Mouse (Mus musculus) thymus, adult 18-20 months (tissue): ENCODE data around the gene Tprn.
"Not testable (repeated sequence)": the region's sequence is repeated elsewhere in the genome, so short reads cannot be mapped to it uniquely, and the experiment has no call there.

ENCODE experiments used
- DNase-seq, 2 experiments: peaks; one replicate each; pipeline ENCODE4 v3.0.0; 2022; ENCODE audit warnings: mixed read lengths in 2 of 2

Tprn gene

GRCm38 (mm10) chr2:25237522-25237921 lies 24.9 kb upstream of the Tprn start:
- no peak for DNase-seq

- no peak for DNase-seq
These were observed 24.3 kb upstream of the Tprn start for GRCm38 (mm10) chr2:25238106-25238505.

DNA sequence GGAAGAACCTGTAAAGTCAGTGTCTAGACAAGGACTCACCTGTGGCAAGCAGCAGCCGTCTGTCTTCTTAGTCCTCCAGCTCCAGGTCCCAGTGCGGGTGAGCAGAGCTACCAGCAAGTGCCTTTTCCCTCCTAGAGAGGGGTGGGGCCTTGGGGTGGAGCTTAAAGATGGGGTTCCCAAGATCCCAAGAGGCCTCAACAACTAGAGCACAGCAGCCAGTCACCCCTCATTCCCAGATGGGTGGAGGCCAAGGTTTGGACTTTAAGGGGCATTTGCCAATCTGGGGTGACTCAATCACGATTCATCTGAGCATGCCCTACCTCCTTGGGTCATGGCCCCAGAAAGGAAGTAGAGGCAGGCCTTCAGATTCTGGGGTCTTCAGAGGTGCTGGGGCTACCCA lies 22.7 kb upstream of the Tprn start:
- no peak for DNase-seq

GRCm38 (mm10) chr2:25240310-25240709 lies 22.1 kb upstream of the Tprn start:
- no peak for DNase-seq

GRCm38 (mm10) chr2:25240723-25241437 lies 21.5 kb upstream of the Tprn start:
- peak in 1 of 2 experiments; percentile 27 for DNase-seq

DNA sequence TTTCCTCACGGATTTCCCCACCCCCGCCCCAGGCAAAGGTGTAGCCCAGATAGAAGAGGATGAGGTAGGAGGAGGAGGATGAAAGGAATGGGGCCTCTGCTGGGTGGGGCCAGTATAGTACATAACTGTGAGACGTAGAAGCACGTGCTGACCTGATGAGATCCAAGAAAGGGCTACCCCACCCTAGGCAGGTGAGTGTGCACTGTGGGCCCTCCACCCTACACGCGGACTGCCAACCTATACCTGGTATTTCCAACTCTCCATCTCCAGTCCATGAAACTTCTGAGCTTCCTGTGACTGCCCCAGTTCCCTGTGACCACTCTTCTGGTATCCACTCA lies 21.0 kb upstream of the Tprn start:
- DNase-seq: no peak

GRCm38 (mm10) chr2:25242101-25242506 lies 20.3 kb upstream of the Tprn start, which contains the start of the genes Rnf208 and Cysrt1:
TSS of gene Rnf208 (plus strand) at chr2:25242255.
TSS of gene Cysrt1 (minus strand) at chr2:25242452.
- DNase-seq: no peak

GRCm38 (mm10) chr2:25243342-25243741 lies 19.1 kb upstream of the Tprn start:
- DNase-seq: no peak

GRCm38 (mm10) chr2:25244144-25244543 lies 18.3 kb upstream of the Tprn start:
- no peak for DNase-seq

DNA sequence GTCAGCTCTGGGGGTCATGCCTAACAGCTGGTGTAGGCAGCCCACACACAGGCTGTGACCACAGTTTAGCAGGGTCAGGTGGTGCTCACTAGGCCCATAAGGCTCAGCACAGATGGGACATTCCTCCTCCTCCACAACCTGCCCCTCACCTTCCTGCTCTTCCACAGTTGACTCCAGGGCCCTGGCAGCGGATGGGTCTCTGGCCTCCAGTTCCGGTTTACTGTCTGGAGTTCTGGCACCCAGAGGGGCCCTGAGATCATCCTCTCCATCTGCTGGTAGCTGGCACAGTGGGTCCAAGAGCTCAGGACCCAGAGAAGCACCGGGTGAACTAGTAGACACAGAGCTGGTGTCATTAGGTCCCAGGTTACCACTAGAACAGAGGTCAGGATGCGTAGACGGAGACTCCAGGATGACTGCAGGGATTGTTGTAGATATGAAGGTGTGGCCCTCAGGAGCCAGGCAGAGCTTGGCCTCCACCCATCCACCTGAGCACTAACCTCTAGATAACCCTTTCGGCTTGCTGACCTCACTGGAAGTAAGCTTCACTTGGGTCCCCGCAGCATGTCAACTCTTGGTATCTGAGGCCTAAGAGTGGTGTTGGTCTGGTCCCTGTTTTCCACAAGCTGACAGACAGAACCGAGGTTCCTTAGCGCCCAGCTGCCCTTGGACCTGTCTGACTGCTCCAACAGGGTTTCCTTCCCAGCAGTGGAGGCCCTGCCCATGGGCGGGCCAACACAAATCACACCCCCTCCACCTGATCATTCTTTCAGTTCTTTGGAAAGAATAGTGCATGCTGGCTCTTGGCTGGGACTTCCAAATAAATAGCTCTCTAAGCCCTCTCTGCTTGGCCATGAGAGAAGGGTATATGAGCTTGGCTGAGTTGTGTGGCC lies 16.0 kb upstream of the Tprn start, which contains the start of gene AL732309.1:
AL732309.1 (minus strand) TSS at position 681 of the 890 bp plus-strand sequence.
- DNase-seq: no peak

GRCm38 (mm10) chr2:25252331-25252730 lies 10.1 kb upstream of the Tprn start:
- no peak for DNase-seq

GRCm38 (mm10) chr2:25255284-25255779 lies 7.1 kb upstream of the Tprn start, which contains the start of gene Tmem203:
TSS of gene Tmem203 (plus strand) at chr2:25255439.
- DNase-seq: peak; percentile 64 to 76

- peak in 1 of 2 experiments; percentile 24 for DNase-seq
These were observed 5.8 kb upstream of the Tprn start for GRCm38 (mm10) chr2:25256443-25257109.

DNA sequence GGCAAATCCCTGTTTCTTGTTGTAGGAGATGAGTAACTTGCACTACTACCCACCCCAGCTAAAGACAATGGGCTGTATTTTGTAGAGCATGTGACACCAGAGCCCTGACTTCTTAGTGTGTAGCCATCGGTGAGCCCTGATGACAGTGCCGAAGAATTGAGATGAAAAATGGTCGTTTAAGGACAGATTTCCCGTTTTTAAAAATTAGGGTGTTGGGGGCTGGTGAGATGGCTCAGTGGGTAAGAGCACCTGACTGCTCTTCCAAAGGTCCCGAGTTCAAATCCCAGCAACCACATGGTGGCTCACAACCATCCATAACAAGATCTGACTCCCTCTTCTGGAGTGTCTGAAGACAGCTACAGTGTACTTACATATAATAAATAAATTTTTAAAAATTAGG lies 5.2 kb upstream of the Tprn start:
- DNase-seq: not testable (repeated sequence)

DNA sequence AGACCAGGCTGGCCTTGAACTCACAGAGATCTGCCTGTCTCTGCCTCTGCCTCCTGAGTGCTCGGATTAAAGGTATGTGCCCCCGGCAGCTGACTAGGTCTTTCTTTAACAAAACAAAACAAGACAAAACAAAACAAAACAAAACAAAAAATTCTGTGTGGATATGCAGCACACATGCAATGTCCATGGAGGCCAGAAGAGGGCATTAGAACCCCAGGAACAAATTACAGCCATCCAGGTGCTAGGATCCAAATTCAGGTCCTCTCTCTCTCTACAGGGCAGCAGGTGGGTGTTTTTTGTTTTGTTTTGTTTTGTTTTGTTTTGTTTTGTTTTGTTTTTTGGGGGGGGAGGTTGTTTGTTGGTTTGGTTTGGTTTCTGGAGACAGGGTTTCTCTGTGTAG lies 3.5 kb upstream of the Tprn start:
- no peak for DNase-seq

DNA sequence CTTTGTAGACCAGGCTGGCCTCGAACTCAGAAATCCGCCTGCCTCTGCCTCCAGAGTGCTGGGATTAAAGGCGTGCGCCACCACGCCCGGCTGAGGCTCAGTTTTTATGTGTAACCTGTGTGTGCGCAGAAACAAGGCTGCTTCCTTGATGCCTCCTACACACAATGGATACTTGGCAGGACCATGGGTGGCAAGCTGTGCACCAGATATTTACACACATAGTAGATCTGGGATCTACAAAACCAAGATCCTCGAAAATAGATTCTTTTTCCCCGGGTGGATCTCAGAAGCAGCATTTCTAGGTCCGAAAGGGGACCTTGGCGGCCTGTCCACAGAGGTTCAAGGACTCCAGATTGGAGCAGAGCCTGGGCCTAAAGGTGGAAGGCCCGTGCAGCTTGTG lies 548 bp upstream of the Tprn start:
- DNase-seq: no peak

DNA sequence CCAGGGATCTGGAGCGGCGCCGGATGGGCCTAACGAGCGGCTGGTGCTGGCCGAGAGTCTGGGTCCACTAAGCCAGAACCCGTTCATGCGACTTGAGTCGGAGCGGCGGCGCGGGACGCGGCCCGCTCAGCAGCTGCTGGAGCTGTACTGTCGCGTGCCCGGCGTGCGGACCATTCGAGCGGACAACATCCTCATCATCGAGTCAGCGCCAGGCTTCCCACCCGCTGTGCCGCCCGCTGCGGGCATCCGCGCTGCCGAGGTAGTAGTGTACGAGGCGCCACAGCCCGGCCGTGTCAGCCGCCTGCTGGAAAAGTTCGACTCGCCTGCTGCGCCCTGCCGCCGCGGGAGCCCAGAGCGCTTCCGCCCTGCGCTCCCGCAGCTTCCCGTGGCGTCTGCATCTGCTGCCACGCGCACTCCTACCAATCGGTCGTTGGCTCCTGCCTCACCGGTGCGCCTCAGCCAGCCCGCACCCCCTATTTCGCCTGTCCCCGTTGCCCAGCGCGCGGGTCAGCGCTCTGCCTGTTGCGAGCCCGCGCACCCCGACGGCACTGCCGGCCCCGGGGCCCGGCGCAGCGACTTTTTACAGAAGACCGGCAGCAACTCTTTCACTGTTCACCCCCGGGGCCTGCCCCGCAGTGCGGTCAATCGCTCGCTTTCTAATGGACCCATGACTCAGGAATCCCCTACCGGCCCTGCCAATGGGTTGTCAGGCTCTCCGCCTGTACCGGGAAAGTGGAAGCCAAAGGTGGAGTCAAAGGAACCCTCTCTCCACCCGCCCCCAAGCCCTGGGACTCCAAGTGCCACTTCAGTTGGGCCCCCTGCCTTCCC lies 591 bp downstream of the Tprn start:
- DNase-seq: peak; percentile 32 to 36

DNA sequence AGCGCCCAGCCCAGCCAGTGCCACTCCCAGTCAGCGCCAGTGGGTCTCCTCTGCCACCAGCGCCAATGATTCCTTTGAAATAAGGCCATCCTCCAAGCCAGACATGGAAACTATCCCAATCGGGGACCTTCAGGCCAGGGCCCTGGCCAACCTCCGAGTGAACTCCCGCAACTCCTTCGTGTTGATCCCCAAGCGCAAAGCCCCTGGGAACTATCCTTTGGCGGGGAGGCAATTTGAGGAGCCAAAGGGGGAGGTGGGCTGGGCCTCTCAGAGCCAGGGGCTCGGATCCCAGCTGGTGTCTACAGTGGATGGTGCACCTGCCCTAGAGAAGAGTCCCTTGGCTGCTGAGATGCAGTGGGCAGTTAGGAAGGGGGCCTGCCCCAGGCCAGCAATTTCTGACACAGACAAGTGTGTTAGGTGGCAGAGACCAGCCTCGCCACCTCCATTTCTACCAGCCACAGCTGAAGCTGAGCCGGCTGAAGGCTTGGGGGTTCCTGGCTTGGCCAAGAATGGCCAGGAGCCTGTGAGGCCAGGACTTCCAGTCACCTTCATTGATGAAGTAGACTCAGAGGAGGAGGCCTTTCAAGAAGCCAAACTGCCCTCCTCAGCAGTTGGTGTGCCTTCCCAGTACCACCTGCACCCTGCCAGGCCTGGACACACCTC lies 1.3 kb downstream of the Tprn start:
- DNase-seq: no peak

DNA sequence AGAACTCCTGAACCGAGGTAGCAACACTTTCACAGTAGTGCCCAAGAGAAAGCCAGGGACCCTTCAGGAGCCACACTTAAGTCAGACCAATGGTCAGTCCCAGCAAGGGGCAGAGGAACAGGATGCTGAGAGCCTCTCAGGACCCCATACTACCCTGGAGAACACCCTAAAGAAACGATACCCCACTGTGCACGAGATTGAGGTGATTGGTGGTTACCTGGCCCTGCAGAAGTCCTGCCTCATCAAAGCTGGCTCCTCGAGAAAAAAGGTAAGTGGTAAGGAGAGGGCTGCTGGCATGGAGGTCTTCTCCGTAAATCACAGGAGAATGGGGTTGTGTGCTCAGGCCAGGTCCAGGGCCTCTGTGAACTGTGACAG lies 1.9 kb downstream of the Tprn start:
- no peak for DNase-seq

GRCm38 (mm10) chr2:25264851-25265250 lies 2.4 kb downstream of the Tprn start:
- DNase-seq: no peak

DNA sequence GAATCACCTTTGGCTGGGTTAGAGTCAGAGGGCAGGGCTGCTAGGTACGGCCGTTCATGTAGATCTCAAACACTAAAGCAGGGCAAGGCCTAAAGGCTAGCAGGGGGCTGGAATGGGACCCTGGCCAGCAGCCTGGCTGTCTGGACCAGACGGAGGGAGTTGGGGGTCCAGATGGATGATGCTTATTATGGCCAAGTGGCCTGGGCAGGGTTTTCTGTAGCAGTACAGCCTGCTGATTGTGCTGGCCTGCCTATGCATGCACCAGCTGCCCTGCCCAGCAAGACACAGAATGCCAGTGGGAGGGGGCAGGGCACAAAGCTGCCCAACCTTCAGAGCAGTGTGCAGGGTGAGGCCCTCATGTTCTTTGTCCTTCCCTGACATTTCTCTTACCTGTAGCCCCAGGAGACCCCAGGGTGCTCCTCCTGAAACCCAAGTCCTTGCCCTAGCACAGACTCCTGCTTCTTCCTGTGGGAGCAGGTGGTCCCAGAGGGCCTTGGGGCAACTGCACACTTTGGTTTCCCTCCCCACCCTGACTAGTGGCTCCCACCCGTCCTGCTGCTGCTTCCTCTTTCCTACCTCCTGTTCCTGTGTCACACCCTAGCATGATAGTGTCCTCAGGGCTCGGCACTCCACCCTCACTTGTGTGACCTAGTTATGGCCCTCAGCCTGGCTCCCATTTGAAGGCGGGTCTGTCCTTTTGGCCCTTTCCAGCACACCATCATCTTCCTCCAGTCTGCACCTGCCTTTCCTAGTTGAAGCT lies 3.7 kb downstream of the Tprn start:
- DNase-seq: no peak
